8 mouse cellular contexts compared by ENCODE assay signal in genomic region chr19:5117494-5118383, GRCm38 (mm10). TPM values are rescaled to one million over a fixed set of nuclear protein-coding genes. Genes with fewer than 3 reads are reported as not detected.
DNase-seq lines count a peak whose midpoint lies in the region; ATAC-seq and TF ChIP-seq lines count a peak whose summit lies in the region.

No protein-coding gene starts in this region.

- peak; percentile 93 for ATAC-seq in forebrain, embryonic 12.5 days (ENCODE audit: low FRiP score)
- ATAC-seq in neural tube, embryonic 15.5 days (ENCODE audit: low FRiP score) = peak; percentile 90

- peak overlapping the region; percentile 96 for H3K4me3 ChIP-seq in E14TG2a.4 (replicated peaks; ENCODE audit: low read length)
- peak overlapping the region; percentile 91 for H3K4me3 ChIP-seq in forebrain, embryonic 12.5 days (replicated peaks)
- H3K4me3 ChIP-seq in neural tube, embryonic 15.5 days (replicated peaks) = peak overlapping the region; percentile 95

- intact Hi-C loops in heart, postnatal 10 days (cut with DNase I) = loop anchor here (1.0 kb wide), 1 partner anchor 22 kb away; no protein-coding TSS in a partner anchor

- H3K9ac ChIP-seq in forebrain, embryonic 12.5 days = peak overlapping the region; percentile 89
- H3K9ac ChIP-seq in neural tube, embryonic 15.5 days (replicated peaks) = peak overlapping the region; percentile 96

- H3K27me3 ChIP-seq in E14TG2a.4 (ENCODE audit: insufficient read depth, low read length) = peaks cover 18% of the 10 kb centered on the region
- H3K27me3 ChIP-seq in forebrain, embryonic 12.5 days = peaks cover 11% of the 10 kb centered on the region
- H3K27me3 ChIP-seq in neural tube, embryonic 15.5 days (replicated peaks) = no peaks in the 10 kb centered on the region

- peaks cover 9% of the 10 kb centered on the region for H3K36me3 ChIP-seq in E14TG2a.4 (ENCODE audit: insufficient read depth, low read length)
- peaks cover 15% of the 10 kb centered on the region for H3K36me3 ChIP-seq in forebrain, embryonic 12.5 days (replicated peaks)
- peaks cover 16% of the 10 kb centered on the region for H3K36me3 ChIP-seq in neural tube, embryonic 15.5 days

- peaks cover 31% of the 10 kb centered on the region for H3K4me1 ChIP-seq in E14TG2a.4 (replicated peaks; ENCODE audit: low read depth, low read length)
- H3K4me1 ChIP-seq in forebrain, embryonic 12.5 days = peaks cover 19% of the 10 kb centered on the region
- H3K4me1 ChIP-seq in neural tube, embryonic 15.5 days = peaks cover 22% of the 10 kb centered on the region

- no peaks in the 10 kb centered on the region for H3K9me3 ChIP-seq in E14TG2a.4 (ENCODE audit: low read length)
- H3K9me3 ChIP-seq in forebrain, embryonic 12.5 days = no peaks in the 10 kb centered on the region
- H3K9me3 ChIP-seq in neural tube, embryonic 15.5 days (replicated peaks) = no peaks in the 10 kb centered on the region

- peak; percentile 70 for DNase-seq in c-Kit-positive CD71-positive TER-119-positive erythroid progenitor cells, embryonic 14.5 days (ENCODE audit: low spot score)
- DNase-seq in heart, postnatal 10 days = peak; percentile 91 to 92
- DNase-seq in kidney, postnatal 4 days = peak; percentile 96
- DNase-seq in lung, adult 18-20 months = peak; percentile 88 to 92
- DNase-seq in testis, postnatal 10 days (ENCODE audit: low spot score) = peak; percentile 95

- WGBS in forebrain, embryonic 12.5 days = under 1% methylated on average over 82 of the region's 83 CpGs
- WGBS in neural tube, embryonic 15.5 days = under 1% methylated on average over 81 of the region's 83 CpGs

- TF ChIP-seq CTCF in E14TG2a.4 (conservative IDR thresholded peaks at IDR 0.05; ENCODE audit: low read length) = peak; percentile 69

- peak overlapping the region; percentile 89 for H3K27ac ChIP-seq in forebrain, embryonic 12.5 days
- H3K27ac ChIP-seq in neural tube, embryonic 15.5 days (replicated peaks) = peak overlapping the region; percentile 97

- peak overlapping the region; percentile 89 for H3K4me2 ChIP-seq in forebrain, embryonic 12.5 days
- H3K4me2 ChIP-seq in neural tube, embryonic 15.5 days = peak overlapping the region; percentile 76

RNA-seq across cellular contexts. Expression of gene Klc2, which starts 0.6 kb away (rescaled TPM):
- 45.8 and 46.0 TPM in 2 replicates for polyA plus RNA-seq in forebrain, embryonic 12.5 days (2016; fragmentation: Nextera tagmentation; extraction: Ambion mirVana)
- 10 to 100 TPM; 38.8 to 42.8 TPM for total RNA-seq in heart, postnatal 10 days (2021)
- 82.4 and 94.5 TPM in 2 replicates for polyA plus RNA-seq in neural tube, embryonic 15.5 days (2015; fragmentation: Nextera tagmentation; extraction: Ambion mirVana)

RNA-seq across cellular contexts. Expression of gene Rab1b, which starts 10.9 kb away (rescaled TPM):
- polyA plus RNA-seq in forebrain, embryonic 12.5 days (2016; fragmentation: Nextera tagmentation; extraction: Ambion mirVana) = 232 and 237 TPM in 2 replicates
- 100 to 1,000 TPM; 193 to 204 TPM for total RNA-seq in heart, postnatal 10 days (2021)
- polyA plus RNA-seq in neural tube, embryonic 15.5 days (2015; fragmentation: Nextera tagmentation; extraction: Ambion mirVana) = 205 and 218 TPM in 2 replicates

RNA-seq across cellular contexts. Expression of gene Cnih2, which starts 19.4 kb away (rescaled TPM):
- 168 and 180 TPM in 2 replicates for polyA plus RNA-seq in forebrain, embryonic 12.5 days (2016; fragmentation: Nextera tagmentation; extraction: Ambion mirVana)
- total RNA-seq in heart, postnatal 10 days (2021) = under 1 TPM; 0.57 to 0.82 TPM
- 294 and 369 TPM in 2 replicates for polyA plus RNA-seq in neural tube, embryonic 15.5 days (2015; fragmentation: Nextera tagmentation; extraction: Ambion mirVana)

RNA-seq across cellular contexts. Expression of gene Yif1a, which starts 29.4 kb away (rescaled TPM):
- polyA plus RNA-seq in forebrain, embryonic 12.5 days (2016; fragmentation: Nextera tagmentation; extraction: Ambion mirVana) = 54.4 and 56.4 TPM in 2 replicates
- 10 to 100 TPM; 72.8 to 78.3 TPM for total RNA-seq in heart, postnatal 10 days (2021)
- polyA plus RNA-seq in neural tube, embryonic 15.5 days (2015; fragmentation: Nextera tagmentation; extraction: Ambion mirVana) = 56.8 and 66.1 TPM in 2 replicates

RNA-seq across cellular contexts. Expression of gene Tmem151a, which starts 32.4 kb away (rescaled TPM):
- polyA plus RNA-seq in forebrain, embryonic 12.5 days (2016; fragmentation: Nextera tagmentation; extraction: Ambion mirVana) = 1.7 and 2.0 TPM in 2 replicates
- 1 to 10 TPM; 3.3 to 3.5 TPM for total RNA-seq in heart, postnatal 10 days (2021)
- polyA plus RNA-seq in neural tube, embryonic 15.5 days (2015; fragmentation: Nextera tagmentation; extraction: Ambion mirVana) = 29.7 and 38.5 TPM in 2 replicates

Comparison
In these comparisons a context has a peak if more than half of its experiments do, and no peak if none do; other contexts are left out.
1. Peak in every context shown above with its lines: DNase-seq, ATAC-seq, H3K4me3 ChIP-seq and H3K27ac ChIP-seq.